Mouse (Mus musculus) MEL (cell line): ENCODE results near the gene Sez6l2. TPM values are rescaled to one million over a fixed set of nuclear protein-coding genes. Genes with fewer than 3 reads are reported as not detected.

Experiments used
- DNase-seq: peaks from one replicate; pipeline ENCODE4 v3.0.0; 2011; ENCODE audit warnings: low read depth, low spot score
- H3K27ac ChIP-seq: 2 replicates; pipeline ENCODE4 v1.5.1; 2012; ENCODE audit warnings: low read depth, mild to moderate bottlenecking, control low read depth, low read length, moderate library complexity; ENCODE audit not compliant: control insufficient read depth
- H3K27me3 ChIP-seq, 2 experiments: fragments of 150-350 bp in 1 of 2; sonication (generic) in 1 of 2; 2 replicates each; pipeline ENCODE4 v1.6.1; 2012; ENCODE audit warnings: low read length in 2 of 2, mild to moderate bottlenecking in 2 of 2, improper control_type of control experiment in 1 of 2, moderate library complexity in 1 of 2; ENCODE audit not compliant: insufficient read depth in 2 of 2, control insufficient read depth in 1 of 2
- H3K36me3 ChIP-seq, 2 experiments: 2 replicates each; pipeline ENCODE4 v1.6.1; 2012 to 2014; ENCODE audit warnings: low read length in 2 of 2, improper control_type of control experiment in 1 of 2, inconsistent platforms in 1 of 2, mild to moderate bottlenecking in 1 of 2; ENCODE audit not compliant: insufficient read depth in 2 of 2, control insufficient read depth in 1 of 2
- H3K4me1 ChIP-seq, 2 experiments: fragments of 150-350 bp in 1 of 2; sonication (generic) in 1 of 2; 2 replicates each; pipeline ENCODE4 v1.6.1; 2012; ENCODE audit warnings: low read length in 2 of 2, improper control_type of control experiment in 1 of 2, mild to moderate bottlenecking in 1 of 2; ENCODE audit not compliant: insufficient read depth in 2 of 2, control insufficient read depth in 1 of 2
- H3K4me3 ChIP-seq, 2 experiments: fragments of 150-350 bp in 1 of 2; sonication (generic) in 1 of 2; 2 replicates each; pipeline ENCODE4 v1.5.1; 2012; ENCODE audit warnings: low read depth in 2 of 2, low read length in 2 of 2, mild to moderate bottlenecking in 2 of 2, moderate library complexity in 2 of 2, control low read depth in 1 of 2, improper control_type of control experiment in 1 of 2; ENCODE audit not compliant: control insufficient read depth in 1 of 2, insufficient read depth in 1 of 2
- H3K79me2 ChIP-seq: 2 replicates; pipeline ENCODE4 v1.6.1; 2012; ENCODE audit warnings: mild to moderate bottlenecking, low read length, moderate library complexity; ENCODE audit not compliant: control insufficient read depth, poor library complexity, insufficient read depth
- H3K9ac ChIP-seq: 2 replicates; pipeline ENCODE4 v1.6.1; 2012; ENCODE audit warnings: low read depth, mild to moderate bottlenecking, control low read depth, low read length, moderate library complexity; ENCODE audit not compliant: control insufficient read depth, poor library complexity, severe bottlenecking
- H3K9me3 ChIP-seq: fragments of 150-350 bp; sonication (generic); replicated peaks from 2 replicates; pipeline ENCODE4 v1.6.1; 2012; ENCODE audit warnings: mild to moderate bottlenecking, low read length, improper control_type of control experiment, moderate library complexity; ENCODE audit not compliant: insufficient read depth
- CTCF ChIP-seq, 3 experiments: IDR thresholded peaks in 2 of 3; conservative IDR thresholded peaks in 1 of 3; 2 replicates each; pipeline ENCODE4 v1.5.1; 2011 to 2012; ENCODE audit warnings: low read length in 3 of 3, low read depth in 2 of 3, mild to moderate bottlenecking in 2 of 3, improper control_type of control experiment in 1 of 3, inconsistent platforms in 1 of 3, mixed read lengths in 1 of 3, moderate library complexity in 1 of 3; ENCODE audit not compliant: control insufficient read depth in 1 of 3, insufficient read depth in 1 of 3, poor library complexity in 1 of 3, severe bottlenecking in 1 of 3
- EP300 ChIP-seq, 2 experiments: IDR thresholded peaks; 2 replicates each; pipeline ENCODE4 v1.6.1; 2011; ENCODE audit warnings: improper control_type of control experiment in 2 of 2, low read length in 2 of 2, low read depth in 1 of 2, mild to moderate bottlenecking in 1 of 2
- GABPA ChIP-seq: IDR thresholded peaks from 2 replicates; pipeline ENCODE4 v1.6.1; 2012; ENCODE audit warnings: low read depth, mild to moderate bottlenecking, inconsistent platforms, low read length, improper control_type of control experiment, moderate library complexity
- MAX ChIP-seq: IDR thresholded peaks from 2 replicates; pipeline ENCODE4 v1.6.1; 2011; ENCODE audit warnings: low read length, improper control_type of control experiment
- MAZ ChIP-seq: IDR thresholded peaks from 2 replicates; pipeline ENCODE4 v1.6.1; 2012; ENCODE audit warnings: low read depth, mild to moderate bottlenecking, inconsistent platforms, low read length, improper control_type of control experiment
- MEF2A ChIP-seq: IDR thresholded peaks from 2 replicates; pipeline ENCODE4 v1.6.1; 2014; ENCODE audit warnings: low read depth, mild to moderate bottlenecking, inconsistent platforms, low read length, improper control_type of control experiment; ENCODE audit not compliant: poor library complexity, insufficient replicate concordance, severe bottlenecking; ENCODE audit errors: extremely low read depth
- MYB ChIP-seq: IDR thresholded peaks from 2 replicates; pipeline ENCODE4 v1.6.1; 2011; ENCODE audit warnings: mild to moderate bottlenecking, low read depth, low read length, improper control_type of control experiment
- NELFE ChIP-seq: IDR thresholded peaks from 2 replicates; pipeline ENCODE4 v1.6.1; 2011; ENCODE audit warnings: low read depth, low read length, improper control_type of control experiment
- POLR2A ChIP-seq, 2 experiments: IDR thresholded peaks; 2 replicates each; pipeline ENCODE4 v1.6.1; 2011 to 2012; ENCODE audit warnings: low read length in 2 of 2, mild to moderate bottlenecking in 2 of 2, control low read depth in 1 of 2, improper control_type of control experiment in 1 of 2, low read depth in 1 of 2, moderate library complexity in 1 of 2; ENCODE audit not compliant: control insufficient read depth in 1 of 2, insufficient read depth in 1 of 2, poor library complexity in 1 of 2
- POLR2AphosphoS2 ChIP-seq: IDR thresholded peaks from 2 replicates; pipeline ENCODE4 v1.6.1; 2011; ENCODE audit warnings: low read length, improper control_type of control experiment
- SIN3A ChIP-seq: IDR thresholded peaks from 2 replicates; pipeline ENCODE4 v1.6.1; 2012; ENCODE audit warnings: low read length, improper control_type of control experiment, inconsistent platforms
- TAL1 ChIP-seq: IDR thresholded peaks from 2 replicates; pipeline ENCODE4 v1.6.1; 2012; ENCODE audit warnings: mild to moderate bottlenecking, inconsistent platforms, low read length, moderate library complexity, mixed read lengths
- TBP ChIP-seq: IDR thresholded peaks from 2 replicates; pipeline ENCODE4 v1.8.0; 2011; ENCODE audit warnings: low read depth, low read length, improper control_type of control experiment
- UBTF ChIP-seq: IDR thresholded peaks from 2 replicates; pipeline ENCODE4 v1.6.1; 2012; ENCODE audit warnings: low read depth, mild to moderate bottlenecking, inconsistent platforms, low read length, improper control_type of control experiment, moderate library complexity, borderline replicate concordance; ENCODE audit not compliant: insufficient read depth
- USF1 ChIP-seq: IDR thresholded peaks from 2 replicates; pipeline ENCODE4 v1.6.1; 2014; ENCODE audit warnings: low read depth, mild to moderate bottlenecking, inconsistent platforms, low read length, improper control_type of control experiment, moderate library complexity
- polyA plus RNA-seq, 2 experiments: library from polyadenylated mRNA; stranded (reverse) in 1 of 2; unstranded in 1 of 2; fragments of >175 nt in 1 of 2; fragments of >200 nt in 1 of 2; gene quantifications; 2 replicates each; pipeline versions ENCODE4 v1.2.1 to v1.2.4; 2012; ENCODE audit warnings: low replicate concordance in 2 of 2, low read depth in 1 of 2; ENCODE audit not compliant: insufficient read length in 2 of 2, insufficient read depth in 1 of 2, missing spikeins in 1 of 2
- total RNA-seq: library from RNA; depleted of rRNA; stranded (reverse); fragments of 300-350 nt; gene quantifications from 2 replicates; pipeline ENCODE4 v1.2.3, GENCODE M21; 2012

The Sez6l2 gene
- total and polyA plus RNA-seq, 3 experiments = 2.0 to 6.1 TPM; not detected in 1

GRCm38 (mm10) chr7:127016971-127017949 lies 66.9 kb downstream of the Sez6l2 start, which contains the start of gene Pagr1a (continued):
- TF ChIP-seq NELFE = peak; percentile 79
- TF ChIP-seq EP300 (IDR thresholded peaks at IDR 0.05; ENCODE audit: low read depth in 1 of 2, low read length in 2 of 2) = no peak
- TF ChIP-seq UBTF = no peak; the same call in 1 of the 2 replicates
- no peak for TF ChIP-seq USF1

- peak overlapping the region; percentile 54 for H3K27ac ChIP-seq
- TF ChIP-seq TAL1 = no peak
- TF ChIP-seq POLR2AphosphoS2 = no peak
- 0 out of 4 replicates have a peak, but pooled peaks of 1 of the 2 experiments have one; percentile 20 for TF ChIP-seq POLR2A (IDR thresholded peaks at IDR 0.05; ENCODE audit: control insufficient read depth in 1 of 2, insufficient read depth in 1 of 2, low read depth in 1 of 2, low read length in 2 of 2, poor library complexity in 1 of 2)
- TF ChIP-seq MAZ = no peak
- no peaks in the 10 kb centered on the region for H3K27me3 ChIP-seq
- DNase-seq = no peak
- H3K4me3 ChIP-seq = no peak overlapping the region
- no peaks in the 10 kb centered on the region for H3K9me3 ChIP-seq
- peaks cover 0 to 19% of the 10 kb centered on the region in 2 experiments; a peak in 3 of 4 replicates for H3K36me3 ChIP-seq
- peaks cover 0 to 21% of the 10 kb centered on the region in 2 experiments; a peak in 3 of 4 replicates for H3K4me1 ChIP-seq
- peak overlapping the region; percentile 55 for H3K9ac ChIP-seq
- H3K79me2 ChIP-seq = peaks cover 39% of the 10 kb centered on the region
These were observed 67.6 kb downstream of the Sez6l2 start for GRCm38 (mm10) chr7:127017950-127018345.

- no peak for TF ChIP-seq SIN3A
- no peak for TF ChIP-seq UBTF
- no peak for TF ChIP-seq CTCF (IDR thresholded peaks at IDR 0.05 in 2 of 3, conservative IDR thresholded peaks at IDR 0.05 in 1 of 3; ENCODE audit: control insufficient read depth in 1 of 3, insufficient read depth in 1 of 3, low read depth in 2 of 3, low read length in 3 of 3, poor library complexity in 1 of 3, severe bottlenecking in 1 of 3)
- TF ChIP-seq GABPA = no peak
- no peak for TF ChIP-seq MAX
- TF ChIP-seq TBP = no peak
- TF ChIP-seq MYB = no peak
- TF ChIP-seq MEF2A = no peak
- Histone ChIP-seq H3K27me3 (no peaks in the 10 kb centered on the region), H3K27ac (no peak overlapping the region), H3K4me1 (peaks cover 0 to 21% of the 10 kb centered on the region in 2 experiments; a peak in 3 of 4 replicates), H3K9ac (no peak overlapping the region), H3K4me3 (no peak overlapping the region), H3K9me3 (no peaks in the 10 kb centered on the region), H3K36me3 (peaks cover 0 to 25% of the 10 kb centered on the region in 2 experiments; a peak in 3 of 4 replicates), H3K79me2 (peaks cover 39% of the 10 kb centered on the region)
- no peak for DNase-seq
These were observed 68.3 kb downstream of the Sez6l2 start for GRCm38 (mm10) chr7:127018416-127019305.
